Mouse (Mus musculus) brain, adult 2 months (tissue): Measurements from ENCODE around the gene Ect2l.
"Not testable (repeated sequence)": the region's sequence is repeated elsewhere in the genome, so short reads cannot be mapped to it uniquely, and the experiment has no call there.

Source experiments
- DNase-seq: peaks from one replicate; pipeline ENCODE4 v3.0.0; 2011; ENCODE audit warnings: low read depth, low spot score

Gene Ect2l

GRCm38 (mm10) chr10:18191706-18192105 lies 19.0 kb downstream of the Ect2l start:
- DNase-seq, result no peak

- no peak for DNase-seq
Observed at GRCm38 (mm10) chr10:18189498-18189897, 21.2 kb downstream of the Ect2l start.

GRCm38 (mm10) chr10:18188564-18188963 lies 22.1 kb downstream of the Ect2l start:
- DNase-seq, result no peak

GRCm38 (mm10) chr10:18182246-18182645 lies 28.4 kb downstream of the Ect2l start:
- DNase-seq, result peak; percentile 40

- no peak for DNase-seq
Observed at GRCm38 (mm10) chr10:18177304-18177703, 33.4 kb downstream of the Ect2l start.

GRCm38 (mm10) chr10:18176722-18177121 lies 34.0 kb downstream of the Ect2l start:
- no peak for DNase-seq

- DNase-seq, result no peak
Observed at GRCm38 (mm10) chr10:18175087-18175486, 35.6 kb downstream of the Ect2l start.

GRCm38 (mm10) chr10:18162435-18162971 lies 48.2 kb downstream of the Ect2l start:
- DNase-seq, result no peak

- no peak for DNase-seq
Observed at GRCm38 (mm10) chr10:18147224-18147623, 63.5 kb downstream of the Ect2l start.

GRCm38 (mm10) chr10:18142231-18142630 lies 68.5 kb downstream of the Ect2l start:
- no peak for DNase-seq

GRCm38 (mm10) chr10:18141389-18141788 lies 69.3 kb downstream of the Ect2l start:
- no peak for DNase-seq

GRCm38 (mm10) chr10:18139615-18140014 lies 71.1 kb downstream of the Ect2l start:
- no peak for DNase-seq

GRCm38 (mm10) chr10:18138853-18139503 lies 71.7 kb downstream of the Ect2l start:
- DNase-seq, result not testable (repeated sequence)

- DNase-seq, result no peak
Observed at GRCm38 (mm10) chr10:18131666-18132650, 78.7 kb downstream of the Ect2l start.

- DNase-seq, result no peak
Observed at GRCm38 (mm10) chr10:18130276-18130675, 80.4 kb downstream of the Ect2l start.

GRCm38 (mm10) chr10:18118336-18118735 lies 92.4 kb downstream of the Ect2l start:
- no peak for DNase-seq

- DNase-seq, result no peak
Observed at GRCm38 (mm10) chr10:18113473-18114093, 97.1 kb downstream of the Ect2l start.

- DNase-seq, result peak; percentile 15
Observed at GRCm38 (mm10) chr10:18110940-18111339, 99.8 kb downstream of the Ect2l start.

GRCm38 (mm10) chr10:18107471-18107870 lies 103.2 kb downstream of the Ect2l start:
- peak; percentile 39 for DNase-seq

- peak; percentile 22 for DNase-seq
Observed at GRCm38 (mm10) chr10:18102166-18102565, 108.5 kb downstream of the Ect2l start.

GRCm38 (mm10) chr10:18090691-18091090 lies 120.0 kb downstream of the Ect2l start:
- DNase-seq, result no peak

- no peak for DNase-seq
Observed at GRCm38 (mm10) chr10:18082772-18083171, 127.9 kb downstream of the Ect2l start.
